Mouse (Mus musculus): ENCODE data around the gene Slc25a25. TPM values are rescaled to one million over a fixed set of nuclear protein-coding genes. Genes with fewer than 3 reads are reported as not detected.

The Slc25a25 gene
- polyA plus RNA-seq, 1 experiment from 2014 or later, result 24.6 TPM

- ATAC-seq (ENCODE audit: insufficient number of reproducible peaks, insufficient read depth, low FRiP score, low TSS enrichment, low read depth), result no peak
- Histone ChIP-seq H3K36me3 (peaks cover 19% of the 10 kb centered on the region), H3K27me3 (no peaks in the 10 kb centered on the region), H3K9ac (no peak overlapping the region), H3K27ac (no peak overlapping the region), H3K4me2 (no peak overlapping the region), H3K4me1 (peaks cover 32% of the 10 kb centered on the region), H3K4me3 (no peak overlapping the region), H3K9me3 (peaks cover 3% of the 10 kb centered on the region; the same call in 1 of the 2 replicates)
- 91% methylated on average over 8 of the region's 8 CpGs for WGBS
Observed at GRCm38 (mm10) chr2:32455101-32455500, 3.9 kb upstream of the Slc25a25 start.

- Histone ChIP-seq H3K27ac (no peak overlapping the region), H3K36me3 (peaks cover 19% of the 10 kb centered on the region), H3K4me2 (no peak overlapping the region), H3K4me3 (no peak overlapping the region), H3K4me1 (peaks cover 37% of the 10 kb centered on the region), H3K9me3 (peaks cover 3% of the 10 kb centered on the region; the same call in 1 of the 2 replicates), H3K27me3 (no peaks in the 10 kb centered on the region), H3K9ac (no peak overlapping the region)
- 87% methylated on average over 10 of the region's 10 CpGs for WGBS
- no peak for ATAC-seq (ENCODE audit: insufficient number of reproducible peaks, insufficient read depth, low FRiP score, low TSS enrichment, low read depth)
Observed at GRCm38 (mm10) chr2:32454633-32455032, 3.4 kb upstream of the Slc25a25 start.

- ATAC-seq (ENCODE audit: insufficient number of reproducible peaks, insufficient read depth, low FRiP score, low TSS enrichment, low read depth), result no peak
- Histone ChIP-seq H3K9me3 (peaks cover 3% of the 10 kb centered on the region; the same call in 1 of the 2 replicates), H3K4me2 (no peak overlapping the region), H3K4me1 (peaks cover 39% of the 10 kb centered on the region), H3K36me3 (peaks cover 19% of the 10 kb centered on the region), H3K4me3 (no peak overlapping the region), H3K27ac (no peak overlapping the region), H3K27me3 (no peaks in the 10 kb centered on the region), H3K9ac (no peak overlapping the region)
- 83% methylated on average over 5 of the region's 5 CpGs for WGBS
Observed at GRCm38 (mm10) chr2:32453641-32454303, 2.5 kb upstream of the Slc25a25 start.

GRCm38 (mm10) chr2:32452441-32452971, 1.3 kb upstream of the Slc25a25 start:
- peaks cover 19% of the 10 kb centered on the region for H3K36me3 ChIP-seq
- peak overlapping the region; percentile 88 for H3K4me2 ChIP-seq
- 95% methylated on average over 16 of the region's 16 CpGs for WGBS
- no peaks in the 10 kb centered on the region for H3K27me3 ChIP-seq
- peak overlapping the region; percentile 87 for H3K4me3 ChIP-seq
- H3K9ac ChIP-seq, result peak overlapping the region; percentile 46; the same call in 1 of the 2 replicates
- H3K27ac ChIP-seq, result peak overlapping the region; percentile 96
- H3K4me1 ChIP-seq, result peaks cover 48% of the 10 kb centered on the region
- no peak for ATAC-seq (ENCODE audit: insufficient number of reproducible peaks, insufficient read depth, low FRiP score, low TSS enrichment, low read depth)
- peaks cover 3% of the 10 kb centered on the region; the same call in 1 of the 2 replicates for H3K9me3 ChIP-seq

GRCm38 (mm10) chr2:32451870-32452372, 676 bp upstream of the Slc25a25 start:
- no peaks in the 10 kb centered on the region for H3K27me3 ChIP-seq
- peaks cover 3% of the 10 kb centered on the region; the same call in 1 of the 2 replicates for H3K9me3 ChIP-seq
- WGBS, result under 1% methylated on average over 25 of the region's 25 CpGs
- peaks cover 54% of the 10 kb centered on the region for H3K4me1 ChIP-seq
- ATAC-seq (ENCODE audit: insufficient number of reproducible peaks, insufficient read depth, low FRiP score, low TSS enrichment, low read depth), result peak; percentile 93
- H3K27ac ChIP-seq, result peak overlapping the region; percentile 96
- H3K4me3 ChIP-seq, result peak overlapping the region; percentile 87
- H3K9ac ChIP-seq, result peak overlapping the region; percentile 86
- H3K36me3 ChIP-seq, result peaks cover 19% of the 10 kb centered on the region
- H3K4me2 ChIP-seq, result peak overlapping the region; percentile 88

GRCm38 (mm10) chr2:32449761-32450754, 1.2 kb downstream of the Slc25a25 start, which contains the start of gene Naif1:
Naif1 (plus strand) TSS chr2:32450457.
- 80% methylated on average over 15 of the region's 15 CpGs for WGBS
- ATAC-seq (ENCODE audit: insufficient number of reproducible peaks, insufficient read depth, low FRiP score, low TSS enrichment, low read depth), result no peak
- Histone ChIP-seq H3K27me3 (no peaks in the 10 kb centered on the region), H3K9ac (peak within 1 kb of the TSS; percentile 86), H3K27ac (peak within 1 kb of the TSS; percentile 96), H3K36me3 (peaks cover 9% of the 10 kb centered on the region), H3K4me2 (peak within 1 kb of the TSS; percentile 88), H3K9me3 (peaks cover 3% of the 10 kb centered on the region; the same call in 1 of the 2 replicates), H3K4me3 (peak within 1 kb of the TSS; percentile 87), H3K4me1 (peaks cover 61% of the 10 kb centered on the region)

- Histone ChIP-seq H3K4me1 (peaks cover 51% of the 10 kb centered on the region), H3K27me3 (no peaks in the 10 kb centered on the region), H3K36me3 (0 out of 2 replicates have a peak, but pooled peaks cover 6% of the 10 kb centered on the region), H3K27ac (0 out of 2 replicates have a peak overlapping the region, but pooled peaks have one; percentile 33), H3K9me3 (peaks cover 3% of the 10 kb centered on the region; the same call in 1 of the 2 replicates), H3K9ac (no peak overlapping the region), H3K4me2 (no peak overlapping the region), H3K4me3 (no peak overlapping the region)
- ATAC-seq (ENCODE audit: insufficient number of reproducible peaks, insufficient read depth, low FRiP score, low TSS enrichment, low read depth), result no peak
- 94% methylated on average over 1 of the region's 1 CpGs for WGBS
Observed at GRCm38 (mm10) chr2:32448480-32448879, 2.8 kb downstream of the Slc25a25 start.

- Histone ChIP-seq H3K4me2 (peak overlapping the region; percentile 44; the same call in 1 of the 2 replicates), H3K27ac (peak overlapping the region; percentile 93), H3K4me1 (peaks cover 41% of the 10 kb centered on the region), H3K9ac (peak overlapping the region; percentile 17), H3K27me3 (no peaks in the 10 kb centered on the region), H3K9me3 (no peaks in the 10 kb centered on the region), H3K36me3 (0 out of 2 replicates have a peak, but pooled peaks cover 6% of the 10 kb centered on the region), H3K4me3 (no peak overlapping the region)
- 45% methylated on average over 9 of the region's 9 CpGs for WGBS
- no peak for ATAC-seq (ENCODE audit: insufficient number of reproducible peaks, insufficient read depth, low FRiP score, low TSS enrichment, low read depth)
Observed at GRCm38 (mm10) chr2:32447264-32447936, 3.8 kb downstream of the Slc25a25 start.

GRCm38 (mm10) chr2:32445535-32445934, 5.7 kb downstream of the Slc25a25 start:
- Histone ChIP-seq H3K9me3 (no peaks in the 10 kb centered on the region), H3K36me3 (0 out of 2 replicates have a peak, but pooled peaks cover 6% of the 10 kb centered on the region), H3K4me2 (no peak overlapping the region), H3K27me3 (no peaks in the 10 kb centered on the region), H3K27ac (peak overlapping the region; percentile 29; the same call in 1 of the 2 replicates), H3K4me3 (no peak overlapping the region), H3K9ac (no peak overlapping the region), H3K4me1 (peaks cover 44% of the 10 kb centered on the region)
- ATAC-seq (ENCODE audit: insufficient number of reproducible peaks, insufficient read depth, low FRiP score, low TSS enrichment, low read depth), result no peak
- 39% methylated on average over 1 of the region's 1 CpGs for WGBS

- Histone ChIP-seq H3K9me3 (no peaks in the 10 kb centered on the region), H3K4me2 (no peak overlapping the region), H3K4me1 (peaks cover 41% of the 10 kb centered on the region), H3K36me3 (0 out of 2 replicates have a peak, but pooled peaks cover 6% of the 10 kb centered on the region), H3K27ac (no peak overlapping the region), H3K27me3 (no peaks in the 10 kb centered on the region), H3K4me3 (no peak overlapping the region), H3K9ac (no peak overlapping the region)
- WGBS, result 86% methylated on average over 2 of the region's 2 CpGs
- no peak for ATAC-seq (ENCODE audit: insufficient number of reproducible peaks, insufficient read depth, low FRiP score, low TSS enrichment, low read depth)
Observed at GRCm38 (mm10) chr2:32441550-32441949, 9.7 kb downstream of the Slc25a25 start.

Measured in embryonic facial prominence, embryonic 13.5 days (tissue).